Mouse (Mus musculus) spleen, postnatal 36 days (tissue): ENCODE results near the gene Kcnh1.

Source experiments
- DNase-seq, 2 experiments: peaks; one replicate each; pipeline ENCODE4 v3.0.0; 2022; ENCODE audit warnings: low spot score in 2 of 2, mixed read lengths in 1 of 2

The Kcnh1 gene

DNA sequence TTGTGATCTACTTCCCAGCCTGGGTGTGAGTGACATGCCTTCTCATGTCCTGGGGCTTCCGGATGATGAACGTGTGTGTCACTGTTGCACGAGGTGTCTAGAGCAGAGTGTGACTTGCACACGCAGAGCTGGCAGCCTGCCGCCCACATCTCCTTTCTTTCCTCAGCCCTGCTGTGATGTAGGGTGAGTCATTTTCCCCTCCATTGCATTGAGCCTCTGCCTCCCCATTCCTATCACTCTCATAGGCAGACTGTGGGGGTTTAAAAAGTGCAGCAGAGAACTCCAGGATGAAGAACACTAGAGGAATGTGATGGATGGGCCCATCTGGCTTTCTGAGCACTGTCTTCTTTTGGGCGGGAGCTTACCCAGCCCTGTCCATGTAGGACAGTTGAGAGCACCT lies 76.4 kb downstream of the Kcnh1 start:
- DNase-seq, result no peak

DNA sequence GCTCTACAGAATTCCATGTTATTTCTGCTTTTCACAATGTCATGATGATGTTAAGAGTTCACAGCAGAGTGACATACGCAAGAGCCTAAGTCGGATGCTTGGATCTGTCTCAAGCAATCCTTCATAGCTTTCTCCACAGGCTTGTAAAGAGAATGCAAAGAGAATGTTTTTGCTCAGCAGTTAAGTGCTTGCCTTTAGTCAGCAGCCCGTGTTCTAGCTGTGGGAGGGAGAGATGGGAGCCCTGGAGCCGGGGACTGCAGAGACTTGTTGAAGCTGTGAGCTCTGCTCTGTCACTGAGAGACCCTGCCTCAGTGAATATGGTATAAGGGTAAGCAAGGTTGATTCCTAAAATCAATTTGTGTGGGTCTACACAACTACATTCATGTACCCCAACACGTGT lies 78.3 kb downstream of the Kcnh1 start:
- DNase-seq, result no peak

DNA sequence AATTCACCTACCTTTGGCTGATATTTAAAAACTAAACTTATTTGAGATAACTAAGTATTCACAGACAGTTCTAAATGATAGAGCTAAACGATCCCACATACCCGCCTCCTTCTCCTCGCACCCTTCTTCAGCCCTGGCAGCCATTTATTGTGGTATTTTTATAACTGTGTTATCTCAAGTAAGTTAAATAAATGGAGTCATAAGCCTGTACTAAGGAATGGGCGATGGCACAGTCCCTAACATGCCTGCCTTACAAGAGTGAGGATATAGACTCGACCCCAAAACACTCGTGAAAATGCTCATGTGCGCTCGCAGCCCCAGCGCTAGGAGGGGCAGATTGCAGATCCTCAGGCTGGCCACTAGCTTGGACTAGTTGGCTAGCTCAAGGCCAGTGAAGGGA lies 79.3 kb downstream of the Kcnh1 start:
- DNase-seq, result no peak

DNA sequence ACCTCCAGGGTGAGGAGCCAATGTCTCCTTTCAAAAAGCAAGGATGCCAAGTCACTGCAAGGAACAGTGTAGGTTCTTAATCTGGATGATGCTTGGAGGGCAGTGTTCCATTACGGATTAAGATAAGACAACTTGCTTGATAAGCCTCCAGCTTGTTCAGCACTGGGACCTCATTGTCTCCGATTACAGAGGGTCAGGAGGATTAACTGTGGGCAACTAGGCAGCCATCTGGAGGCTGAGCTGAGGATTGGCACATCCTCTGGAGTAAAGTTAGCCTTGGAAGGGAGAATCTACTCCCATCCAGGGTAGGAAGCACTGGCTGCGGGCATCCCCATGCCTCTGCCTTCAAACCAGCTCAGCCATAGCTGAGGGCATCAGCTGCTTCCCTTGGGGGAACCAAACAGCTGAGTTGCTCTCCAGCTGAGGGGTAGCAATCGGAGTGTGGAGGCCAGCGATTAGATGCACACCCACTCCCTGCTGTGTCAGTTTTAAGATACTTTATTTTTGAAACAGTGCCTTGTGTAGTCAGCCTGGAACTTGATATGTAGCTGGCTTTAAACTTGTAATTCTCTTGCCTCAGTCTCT lies 87.3 kb downstream of the Kcnh1 start:
- no peak for DNase-seq

DNA sequence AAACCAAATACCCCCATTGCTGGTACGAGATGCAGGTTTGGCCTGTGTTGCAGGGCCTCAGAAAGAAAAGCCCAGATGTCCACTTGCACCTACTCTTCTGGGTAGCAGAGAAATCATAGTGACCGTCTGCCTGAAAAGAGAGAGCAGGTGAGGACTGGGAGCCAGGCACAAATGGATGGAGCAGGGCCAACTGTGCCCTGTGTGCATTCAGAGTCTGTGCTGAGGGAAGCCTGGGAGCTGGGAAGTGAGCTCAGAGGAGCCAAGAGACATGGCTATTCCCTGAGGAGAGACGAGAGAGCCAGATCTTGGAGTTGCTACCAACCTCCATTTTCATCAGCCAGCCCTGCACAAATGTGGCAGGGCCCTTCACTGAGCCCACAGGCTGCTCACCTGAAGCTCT lies 93.8 kb downstream of the Kcnh1 start:
- DNase-seq, result no peak

DNA sequence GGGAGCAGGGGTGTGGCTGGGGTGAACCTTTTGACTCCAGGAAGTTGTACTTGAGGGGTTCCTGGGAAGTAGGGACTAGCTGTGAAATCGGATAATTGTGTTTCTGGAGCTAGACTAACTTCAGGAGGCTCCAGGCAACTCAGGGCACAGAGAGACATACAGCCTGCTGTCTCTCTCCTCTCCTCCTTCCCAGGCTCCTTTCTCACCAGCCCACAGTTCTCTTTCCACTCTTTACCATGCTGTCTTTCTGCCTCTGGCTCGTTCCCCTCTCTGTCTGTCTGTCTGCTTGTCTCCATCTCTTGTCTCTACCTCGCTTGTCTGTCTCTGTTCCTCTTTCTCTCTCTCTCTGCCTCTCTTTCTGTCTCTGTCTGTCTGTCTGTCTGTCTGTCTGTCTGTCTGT lies 94.4 kb downstream of the Kcnh1 start:
- DNase-seq, result no peak

DNA sequence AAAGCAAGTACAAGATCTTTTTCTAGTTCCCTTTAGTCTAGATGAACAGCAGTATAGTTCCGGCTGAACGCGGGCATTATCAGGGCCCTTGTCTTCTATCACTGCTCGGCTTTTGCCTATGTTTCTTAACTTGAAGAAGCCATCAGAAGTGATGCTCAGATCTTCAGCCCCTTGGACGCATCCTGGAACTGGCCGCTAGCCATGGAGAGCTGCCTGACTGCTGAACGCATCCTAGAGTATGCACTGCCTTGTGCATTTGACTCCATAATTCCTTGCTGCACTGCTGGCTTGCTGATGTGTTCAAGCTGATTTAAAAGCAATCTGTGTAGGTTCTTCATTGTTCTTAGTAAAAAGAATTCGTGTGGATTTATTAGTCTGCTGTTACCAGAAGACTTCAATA lies 97.9 kb downstream of the Kcnh1 start:
- no peak for DNase-seq

DNA sequence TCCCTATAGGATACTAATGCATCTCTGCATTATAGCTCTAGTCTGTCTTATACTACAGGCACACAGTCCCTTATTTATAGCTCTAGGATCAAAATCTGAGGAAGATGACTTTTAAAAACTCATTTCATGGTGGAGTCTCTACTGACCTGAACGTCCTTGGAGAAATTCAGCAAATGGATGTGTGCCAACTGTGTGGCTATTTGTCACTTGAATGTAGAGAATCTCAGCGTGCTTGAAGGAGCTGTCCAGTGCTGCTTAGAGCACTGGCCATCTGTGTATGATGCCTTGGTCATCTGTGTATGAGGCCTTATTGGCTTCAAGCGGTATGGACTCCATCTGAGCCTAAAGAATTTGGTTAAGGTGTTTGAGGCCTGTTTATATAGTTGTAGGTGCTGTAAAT lies 100.7 kb downstream of the Kcnh1 start:
- no peak for DNase-seq

DNA sequence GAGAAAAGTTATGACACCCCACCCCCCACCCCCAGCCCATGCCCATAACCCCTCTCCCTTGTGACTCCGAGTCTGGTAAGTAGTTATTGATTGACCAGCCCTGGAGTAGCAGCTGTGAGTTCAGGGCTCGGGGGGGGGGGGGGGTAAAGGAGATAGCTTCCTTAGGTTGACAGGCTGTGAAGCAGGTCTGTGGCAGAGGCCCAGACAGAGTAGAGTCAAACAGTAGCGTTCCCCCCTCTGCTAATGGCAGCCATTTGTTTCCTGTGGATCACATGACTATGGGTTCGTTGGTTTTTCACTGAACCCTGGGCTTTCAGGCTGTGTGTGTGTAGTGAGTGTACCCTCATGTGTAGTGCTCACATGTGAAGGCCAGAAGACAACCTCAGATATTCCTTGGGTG lies 102.8 kb downstream of the Kcnh1 start:
- DNase-seq, result no peak

DNA sequence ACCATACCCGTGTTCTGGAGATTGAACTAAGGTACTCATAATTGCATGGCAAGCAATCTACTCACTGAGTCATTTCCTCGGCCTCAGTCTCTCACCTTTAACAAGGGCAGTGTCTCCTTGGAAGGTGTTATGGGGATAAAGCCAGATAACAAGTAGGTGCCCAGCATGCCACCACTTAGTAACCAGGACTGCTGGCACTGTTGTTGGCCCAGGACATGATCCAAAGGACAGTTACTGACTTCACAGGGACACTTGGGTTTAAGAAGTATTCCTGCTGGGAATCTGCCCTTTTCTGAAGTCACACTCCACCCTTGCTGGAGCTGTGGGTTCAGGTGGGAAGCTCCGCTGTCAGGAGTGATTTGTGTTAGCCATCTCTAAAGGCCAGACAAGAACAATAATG lies 103.3 kb downstream of the Kcnh1 start:
- no peak for DNase-seq

DNA sequence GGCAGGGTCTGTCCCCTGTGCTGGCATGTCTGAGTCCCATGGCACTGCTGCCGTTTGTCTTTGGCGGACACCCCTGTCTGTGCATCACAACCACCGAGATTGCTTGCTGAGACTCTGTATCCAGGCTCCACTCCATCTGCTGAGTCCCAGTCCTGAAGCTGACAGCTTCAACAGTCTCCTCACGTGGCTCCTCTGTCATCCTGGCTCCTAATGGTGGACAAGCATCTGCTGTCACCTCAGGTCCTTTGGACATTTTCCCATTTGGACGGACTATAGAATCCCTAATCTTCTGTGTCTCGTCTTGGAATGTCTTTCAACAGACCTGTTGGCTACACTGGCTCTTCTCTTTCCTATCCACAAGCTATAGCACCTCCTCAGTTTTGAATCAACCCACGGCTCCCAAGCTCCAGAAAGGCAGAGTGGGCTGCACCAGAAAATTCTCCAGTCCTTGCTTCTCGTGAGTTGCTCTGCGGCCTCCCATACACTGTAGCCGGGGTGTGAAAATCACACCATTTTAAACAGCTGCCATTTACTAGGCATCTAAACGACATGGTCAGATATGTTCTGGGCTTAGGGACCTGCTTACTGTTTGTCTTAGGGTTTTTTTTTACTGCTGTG lies 104.8 kb downstream of the Kcnh1 start:
- no peak for DNase-seq

DNA sequence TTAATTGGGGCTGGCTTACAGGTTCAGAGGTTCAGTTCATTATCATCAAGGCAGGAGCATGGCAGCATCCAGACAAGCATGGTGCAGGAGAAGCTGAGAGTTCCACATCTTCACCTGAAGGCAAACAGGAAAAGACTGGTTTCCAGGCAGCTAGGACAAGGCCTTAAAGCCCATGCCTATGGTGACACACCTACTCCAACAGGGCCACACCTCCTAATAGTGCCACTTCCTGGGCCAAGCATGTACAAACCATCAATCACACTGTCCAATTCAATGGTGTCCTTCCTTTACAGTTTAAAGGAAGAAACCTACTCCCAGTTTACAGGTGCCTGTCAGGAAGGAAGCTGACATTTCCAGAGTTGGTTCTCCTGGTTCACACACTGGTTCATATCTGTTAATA lies 105.3 kb downstream of the Kcnh1 start:
- no peak for DNase-seq

DNA sequence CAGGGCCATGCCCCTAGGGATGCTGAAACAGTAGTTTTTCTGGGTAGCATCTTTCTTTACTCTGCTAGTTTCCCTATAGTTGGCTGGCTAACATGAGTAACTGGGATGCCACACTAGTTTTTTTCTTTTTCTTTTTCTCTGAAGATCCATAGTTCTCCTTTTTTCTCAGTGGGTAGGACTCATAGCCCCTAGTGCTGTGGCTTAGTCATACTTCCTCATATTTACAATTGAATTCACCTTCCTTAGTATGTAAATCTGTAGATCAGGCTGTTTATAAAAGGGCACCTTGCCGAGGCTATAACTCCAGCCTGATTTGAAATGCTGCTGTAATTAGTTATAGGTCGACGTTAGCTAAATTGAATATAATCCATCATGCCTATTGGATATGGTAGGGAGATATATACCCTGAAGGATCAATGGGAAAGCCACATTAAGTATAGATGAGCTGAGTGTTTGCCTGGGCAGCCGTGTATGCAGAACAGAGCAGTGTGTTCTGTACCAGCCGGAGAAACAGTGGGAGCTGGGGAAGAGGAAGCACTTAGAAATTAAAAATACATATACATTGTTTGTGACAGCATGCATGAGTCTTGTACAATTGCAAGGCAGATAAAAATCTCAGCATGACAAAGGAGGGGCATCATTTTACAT lies 107.0 kb downstream of the Kcnh1 start:
- DNase-seq, result no peak

DNA sequence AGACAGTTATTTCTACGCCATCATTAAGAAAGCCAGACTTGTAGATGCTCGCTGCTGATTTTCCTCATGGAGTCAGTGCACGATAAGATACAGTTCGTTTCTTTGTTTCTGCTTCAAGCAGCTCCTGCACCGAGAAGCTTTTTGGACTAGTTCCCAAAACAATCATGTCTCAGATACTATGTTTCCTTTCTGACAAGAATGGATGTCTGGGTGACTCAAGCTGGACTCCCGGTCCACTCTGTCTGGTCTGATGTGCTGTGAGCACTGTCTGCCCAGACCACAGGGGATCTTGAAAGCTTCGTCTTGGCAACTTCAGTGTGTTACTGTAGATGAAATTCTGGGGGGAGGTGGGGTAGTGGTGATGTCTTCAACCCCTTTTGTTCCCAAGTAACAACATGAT lies 109.8 kb downstream of the Kcnh1 start:
- DNase-seq, result no peak

DNA sequence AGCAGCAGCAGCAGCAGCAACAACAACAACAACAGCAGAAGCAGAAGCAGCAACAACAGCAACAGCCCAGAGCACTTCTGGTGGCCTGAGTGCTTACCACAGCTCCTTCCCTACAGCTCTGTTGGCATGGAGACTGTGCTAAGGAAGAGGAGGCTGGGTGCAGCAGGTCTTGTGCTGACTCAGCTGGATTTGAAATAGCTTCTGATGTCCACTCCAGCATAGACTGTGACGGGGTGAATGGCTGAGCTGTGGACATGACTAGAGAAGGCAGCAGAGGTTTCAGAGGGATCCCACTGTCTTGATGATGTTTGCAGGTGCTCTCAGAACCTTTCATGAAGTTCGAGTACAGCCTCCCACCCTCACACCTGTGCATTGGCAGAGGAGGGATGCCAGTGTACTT lies 113.0 kb downstream of the Kcnh1 start:
- DNase-seq, result no peak

DNA sequence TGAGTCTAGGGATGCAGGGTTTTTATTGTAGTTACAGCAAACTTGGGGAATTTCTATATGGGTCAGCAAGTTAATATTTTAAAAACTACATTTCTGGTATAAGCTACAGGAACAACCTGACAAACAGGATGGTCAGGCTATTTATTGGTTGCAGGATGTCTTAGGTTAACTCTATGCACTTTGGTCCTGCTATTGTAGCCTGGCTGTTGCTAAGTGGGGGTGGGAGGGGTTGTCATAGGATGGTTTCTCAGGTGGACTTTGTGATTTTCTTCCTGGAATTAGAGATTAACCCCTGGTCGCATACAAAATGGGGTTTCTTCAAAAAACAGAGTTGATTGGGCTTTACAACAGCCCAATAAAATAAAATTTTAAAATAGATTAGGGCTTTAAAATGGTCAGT lies 114.6 kb downstream of the Kcnh1 start:
- no peak for DNase-seq

DNA sequence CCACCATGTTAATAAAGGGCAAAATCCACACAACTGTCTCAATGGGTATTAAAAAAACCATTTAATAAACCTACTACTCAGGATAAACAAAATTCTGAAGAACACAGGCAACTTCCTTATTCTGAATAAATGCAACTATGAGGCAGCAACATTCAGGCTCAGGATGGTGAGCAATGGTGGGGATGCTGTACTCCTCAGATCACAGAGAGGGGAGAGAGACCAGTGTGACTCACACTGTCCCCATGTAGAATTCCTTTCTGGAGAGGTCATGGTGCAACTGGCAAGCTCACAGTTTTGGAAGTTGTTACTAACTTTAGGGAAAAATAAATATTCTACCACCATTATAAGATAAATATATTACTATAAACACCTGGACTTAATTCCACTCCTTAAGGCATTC lies 116.5 kb downstream of the Kcnh1 start:
- DNase-seq, result no peak

DNA sequence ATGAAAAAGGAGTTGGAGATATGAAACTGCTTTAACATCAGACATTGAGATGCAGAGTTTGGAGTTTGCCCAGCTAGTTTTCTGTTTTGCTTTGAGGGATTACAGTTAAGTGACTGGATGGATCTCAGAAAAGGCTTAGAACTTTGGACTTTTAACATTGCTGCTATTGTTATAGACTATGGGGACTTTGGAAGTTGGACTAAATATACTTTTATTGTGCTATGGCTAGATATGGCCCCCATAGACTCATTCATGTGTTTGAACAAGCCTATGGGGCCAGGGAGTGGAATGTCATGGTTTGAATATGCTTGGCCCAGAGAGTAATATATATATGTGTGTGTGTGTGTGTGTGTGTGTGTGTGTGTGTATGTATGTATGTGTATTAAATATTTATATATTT lies 120.7 kb downstream of the Kcnh1 start:
- no peak for DNase-seq

DNA sequence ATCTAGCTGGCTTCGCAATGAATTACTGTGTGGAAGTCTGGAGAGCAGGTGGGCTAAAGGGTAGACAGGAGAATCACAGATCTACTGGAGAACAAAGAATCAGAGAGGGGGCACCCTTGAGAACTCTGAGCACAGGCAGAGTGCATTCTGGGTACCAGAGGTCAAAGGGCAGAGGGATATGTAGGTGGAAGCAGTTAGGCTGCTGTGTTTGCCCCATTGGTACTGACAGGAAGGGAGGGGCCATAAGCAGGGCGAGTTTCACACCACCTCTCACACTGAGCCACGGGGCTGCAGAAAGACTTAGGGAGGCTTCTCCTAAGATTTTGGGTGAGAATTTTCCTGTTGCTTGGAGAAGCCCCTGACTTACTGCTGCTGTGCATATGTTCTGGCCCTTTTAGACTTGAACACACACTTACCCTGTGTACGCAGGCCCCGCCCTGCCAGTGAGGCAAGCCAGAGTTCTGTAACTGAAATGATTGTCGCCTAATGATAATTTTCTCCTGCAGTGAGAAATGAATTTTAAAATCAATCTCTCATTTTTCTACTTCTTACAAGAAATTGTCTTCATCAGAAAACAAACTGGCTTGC lies 121.4 kb downstream of the Kcnh1 start:
- DNase-seq, result no peak

DNA sequence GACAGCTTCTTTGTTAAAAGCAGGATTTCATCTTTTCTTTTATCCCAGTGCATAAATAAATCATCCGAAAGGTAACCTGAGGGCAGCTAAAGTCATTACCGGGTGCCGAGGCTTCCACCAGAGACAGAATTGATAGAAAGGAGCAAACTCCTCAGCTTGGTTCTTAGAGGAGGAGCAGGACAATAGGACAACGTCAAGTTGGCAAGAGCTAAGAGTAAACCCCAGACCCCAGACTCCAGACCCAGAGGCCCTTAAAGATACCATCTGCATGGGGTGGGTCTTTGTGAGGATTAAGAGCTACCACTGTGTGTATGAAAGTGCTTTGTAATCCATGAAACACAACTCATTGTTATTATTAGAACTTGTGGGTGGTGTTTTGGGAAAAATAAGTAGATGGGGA lies 121.9 kb downstream of the Kcnh1 start:
- DNase-seq, result no peak

DNA sequence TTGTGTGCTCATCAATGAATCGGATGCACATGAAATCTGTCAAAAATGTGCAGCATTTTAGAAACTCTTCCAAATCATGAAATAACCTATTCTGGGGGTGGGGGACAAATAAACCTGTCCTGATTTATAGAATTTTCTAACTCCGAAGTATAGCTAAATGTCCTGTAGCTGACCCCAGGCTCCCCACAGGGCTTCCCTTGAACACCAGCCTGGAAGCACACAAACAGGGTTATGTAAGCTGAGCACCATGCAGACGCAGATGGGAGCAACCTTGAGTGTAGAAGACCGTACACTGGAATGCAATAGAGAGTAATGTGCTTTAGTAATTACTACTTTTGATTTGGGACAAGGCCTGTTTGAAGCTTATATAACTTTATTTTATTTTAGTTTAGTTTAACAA lies 122.4 kb downstream of the Kcnh1 start:
- no peak for DNase-seq

DNA sequence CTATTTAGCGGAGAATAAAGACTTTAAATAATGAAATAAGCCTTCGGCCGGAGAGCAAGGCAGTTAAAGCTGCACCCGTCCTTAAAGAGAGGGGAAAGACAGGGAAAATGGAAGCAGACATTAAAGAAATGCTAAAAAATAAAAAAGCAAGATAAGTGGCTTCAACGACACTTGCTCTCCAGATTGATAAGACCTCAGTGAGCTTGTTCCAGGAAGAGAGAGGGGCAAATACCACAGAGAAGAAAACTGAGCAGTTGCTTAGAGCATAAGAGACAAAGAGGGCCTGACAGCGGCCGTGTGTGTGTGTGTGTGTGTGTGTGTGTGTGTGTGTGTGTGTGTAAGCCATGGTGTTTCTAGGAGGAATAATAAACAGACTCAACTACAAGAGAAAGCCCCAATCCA lies 123.0 kb downstream of the Kcnh1 start:
- DNase-seq, result no peak

DNA sequence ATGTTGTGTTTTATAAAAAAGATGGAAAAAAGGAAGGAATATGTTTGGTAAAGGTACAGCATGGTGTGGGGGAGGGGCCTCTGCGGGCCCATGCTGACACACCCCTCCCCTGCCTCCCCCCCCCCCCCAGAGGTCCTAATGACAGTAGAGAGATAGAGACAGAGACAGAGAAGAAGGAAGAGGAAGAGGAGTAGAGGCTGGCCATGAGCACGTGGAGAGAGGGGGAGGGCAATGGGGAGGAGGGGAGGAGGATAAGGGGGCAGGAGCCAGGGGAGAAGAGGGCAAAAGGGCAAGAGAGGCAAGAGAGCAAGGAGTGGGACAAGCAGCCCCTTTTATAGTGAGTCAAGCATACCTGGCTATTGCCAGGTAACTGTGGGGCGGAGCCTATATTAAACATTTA lies 123.5 kb downstream of the Kcnh1 start:
- DNase-seq, result no peak
